Mouse (Mus musculus): ENCODE results near the gene Slc30a4. TPM values are rescaled to one million over a fixed set of nuclear protein-coding genes. Genes with fewer than 3 reads are reported as not detected.

Slc30a4 gene
- polyA plus RNA-seq, 1 experiment = 19.7 TPM

GRCm38 (mm10) chr2:122675126-122675525 lies 27.3 kb downstream of the Slc30a4 start:
- TF ChIP-seq MAX (IDR thresholded peaks at IDR 0.05) (no peak), USF1 (IDR thresholded peaks at IDR 0.05; ENCODE audit: low read depth) (no peak), CTCF (IDR thresholded peaks at IDR 0.05; ENCODE audit: control insufficient read depth, insufficient read depth, insufficient read length) (no peak), MYOG (IDR thresholded peaks at IDR 0.05; ENCODE audit: control insufficient read depth, extremely low read depth, insufficient read length) (no peak), FOSL1 (IDR thresholded peaks at IDR 0.05; ENCODE audit: insufficient read depth, low read length, poor library complexity, severe bottlenecking) (no peak), CEBPB (IDR thresholded peaks at IDR 0.05; ENCODE audit: low read depth) (no peak), MYOD1 (IDR thresholded peaks at IDR 0.05; ENCODE audit: control insufficient read depth, insufficient read length, low read depth) (no peak)
- Histone ChIP-seq H3K27me3 (ENCODE audit: control insufficient read depth, insufficient read depth, insufficient read length) (no peaks in the 10 kb centered on the region), H3K4me3 (ENCODE audit: insufficient read depth, poor library complexity, severe bottlenecking) (no peak overlapping the region), H3K79me3 (ENCODE audit: low read depth) (no peaks in the 10 kb centered on the region), H3K36me3 (ENCODE audit: control insufficient read depth, insufficient read depth) (no peaks in the 10 kb centered on the region), H3ac (ENCODE audit: control insufficient read depth, insufficient read length, low read depth) (no peak overlapping the region), H3K79me2 (ENCODE audit: control insufficient read depth, insufficient read depth) (no peaks in the 10 kb centered on the region)

- H3K79me3 ChIP-seq (ENCODE audit: low read depth) = no peaks in the 10 kb centered on the region
- TF ChIP-seq CTCF (IDR thresholded peaks at IDR 0.05; ENCODE audit: control insufficient read depth, insufficient read depth, insufficient read length) = no peak
- no peak for TF ChIP-seq FOSL1 (IDR thresholded peaks at IDR 0.05; ENCODE audit: insufficient read depth, low read length, poor library complexity, severe bottlenecking)
- TF ChIP-seq MYOG (IDR thresholded peaks at IDR 0.05; ENCODE audit: control insufficient read depth, extremely low read depth, insufficient read length) = no peak
- no peak for TF ChIP-seq CEBPB (IDR thresholded peaks at IDR 0.05; ENCODE audit: low read depth)
- TF ChIP-seq MAX (IDR thresholded peaks at IDR 0.05) = no peak
- no peak for TF ChIP-seq USF1 (IDR thresholded peaks at IDR 0.05; ENCODE audit: low read depth)
- no peak for TF ChIP-seq MYOD1 (IDR thresholded peaks at IDR 0.05; ENCODE audit: control insufficient read depth, insufficient read length, low read depth)
- no peaks in the 10 kb centered on the region for H3K79me2 ChIP-seq (ENCODE audit: control insufficient read depth, insufficient read depth)
- no peaks in the 10 kb centered on the region for H3K36me3 ChIP-seq (ENCODE audit: control insufficient read depth, insufficient read depth)
- H3ac ChIP-seq (ENCODE audit: control insufficient read depth, insufficient read length, low read depth) = no peak overlapping the region
- H3K27me3 ChIP-seq (ENCODE audit: control insufficient read depth, insufficient read depth, insufficient read length) = no peaks in the 10 kb centered on the region
- H3K4me3 ChIP-seq (ENCODE audit: insufficient read depth, poor library complexity, severe bottlenecking) = no peak overlapping the region
Observed at GRCm38 (mm10) chr2:122672841-122673240, 29.6 kb downstream of the Slc30a4 start.

GRCm38 (mm10) chr2:122671714-122672113 lies 30.7 kb downstream of the Slc30a4 start:
- no peaks in the 10 kb centered on the region for H3K79me3 ChIP-seq (ENCODE audit: low read depth)
- no peak overlapping the region for H3K4me3 ChIP-seq (ENCODE audit: insufficient read depth, poor library complexity, severe bottlenecking)
- H3K79me2 ChIP-seq (ENCODE audit: control insufficient read depth, insufficient read depth) = no peaks in the 10 kb centered on the region
- H3K36me3 ChIP-seq (ENCODE audit: control insufficient read depth, insufficient read depth) = no peaks in the 10 kb centered on the region
- TF ChIP-seq CTCF (IDR thresholded peaks at IDR 0.05; ENCODE audit: control insufficient read depth, insufficient read depth, insufficient read length) (no peak), MYOD1 (IDR thresholded peaks at IDR 0.05; ENCODE audit: control insufficient read depth, insufficient read length, low read depth) (peak; percentile 92)
- no peak overlapping the region for H3ac ChIP-seq (ENCODE audit: control insufficient read depth, insufficient read length, low read depth)
- no peaks in the 10 kb centered on the region for H3K27me3 ChIP-seq (ENCODE audit: control insufficient read depth, insufficient read depth, insufficient read length)

GRCm38 (mm10) chr2:122667856-122668255 lies 34.6 kb downstream of the Slc30a4 start:
- Histone ChIP-seq H3ac (ENCODE audit: control insufficient read depth, insufficient read length, low read depth) (no peak overlapping the region), H3K36me3 (ENCODE audit: control insufficient read depth, insufficient read depth) (no peaks in the 10 kb centered on the region), H3K79me3 (ENCODE audit: low read depth) (no peaks in the 10 kb centered on the region), H3K4me3 (ENCODE audit: insufficient read depth, poor library complexity, severe bottlenecking) (no peak overlapping the region), H3K27me3 (ENCODE audit: control insufficient read depth, insufficient read depth, insufficient read length) (no peaks in the 10 kb centered on the region), H3K79me2 (ENCODE audit: control insufficient read depth, insufficient read depth) (no peaks in the 10 kb centered on the region)
- TF ChIP-seq MYOG (IDR thresholded peaks at IDR 0.05; ENCODE audit: control insufficient read depth, extremely low read depth, insufficient read length) (no peak), MYOD1 (IDR thresholded peaks at IDR 0.05; ENCODE audit: control insufficient read depth, insufficient read length, low read depth) (no peak), CTCF (IDR thresholded peaks at IDR 0.05; ENCODE audit: control insufficient read depth, insufficient read depth, insufficient read length) (peak; percentile 23), FOSL1 (IDR thresholded peaks at IDR 0.05; ENCODE audit: insufficient read depth, low read length, poor library complexity, severe bottlenecking) (no peak), USF1 (IDR thresholded peaks at IDR 0.05; ENCODE audit: low read depth) (no peak), MAX (IDR thresholded peaks at IDR 0.05) (no peak)

GRCm38 (mm10) chr2:122665973-122666875 lies 36.2 kb downstream of the Slc30a4 start:
- no peak for TF ChIP-seq CTCF (IDR thresholded peaks at IDR 0.05; ENCODE audit: control insufficient read depth, insufficient read depth, insufficient read length)
- TF ChIP-seq MAX (IDR thresholded peaks at IDR 0.05) = no peak
- no peak for TF ChIP-seq MYOD1 (IDR thresholded peaks at IDR 0.05; ENCODE audit: control insufficient read depth, insufficient read length, low read depth)
- no peak for TF ChIP-seq MYOG (IDR thresholded peaks at IDR 0.05; ENCODE audit: control insufficient read depth, extremely low read depth, insufficient read length)
- TF ChIP-seq FOSL1 (IDR thresholded peaks at IDR 0.05; ENCODE audit: insufficient read depth, low read length, poor library complexity, severe bottlenecking) = no peak
- TF ChIP-seq USF1 (IDR thresholded peaks at IDR 0.05; ENCODE audit: low read depth) = no peak
- TF ChIP-seq CEBPB (IDR thresholded peaks at IDR 0.05; ENCODE audit: low read depth) = peak; percentile 46

More at GRCm38 (mm10) chr2:122665973-122666875, 36.2 kb downstream of the Slc30a4 start:
- no peaks in the 10 kb centered on the region for H3K79me3 ChIP-seq (ENCODE audit: low read depth)
- no peaks in the 10 kb centered on the region for H3K79me2 ChIP-seq (ENCODE audit: control insufficient read depth, insufficient read depth)
- no peak overlapping the region for H3K4me3 ChIP-seq (ENCODE audit: insufficient read depth, poor library complexity, severe bottlenecking)
- H3K27me3 ChIP-seq (ENCODE audit: control insufficient read depth, insufficient read depth, insufficient read length) = no peaks in the 10 kb centered on the region
- H3K36me3 ChIP-seq (ENCODE audit: control insufficient read depth, insufficient read depth) = no peaks in the 10 kb centered on the region
- H3ac ChIP-seq (ENCODE audit: control insufficient read depth, insufficient read length, low read depth) = no peak overlapping the region
